Mouse (Mus musculus): ENCODE results near the gene Sfr1. TPM values are rescaled to one million over a fixed set of nuclear protein-coding genes. Genes with fewer than 3 reads are reported as not detected.

Gene Sfr1
- polyA plus RNA-seq, 1 experiment: 60.1 TPM

DNA sequence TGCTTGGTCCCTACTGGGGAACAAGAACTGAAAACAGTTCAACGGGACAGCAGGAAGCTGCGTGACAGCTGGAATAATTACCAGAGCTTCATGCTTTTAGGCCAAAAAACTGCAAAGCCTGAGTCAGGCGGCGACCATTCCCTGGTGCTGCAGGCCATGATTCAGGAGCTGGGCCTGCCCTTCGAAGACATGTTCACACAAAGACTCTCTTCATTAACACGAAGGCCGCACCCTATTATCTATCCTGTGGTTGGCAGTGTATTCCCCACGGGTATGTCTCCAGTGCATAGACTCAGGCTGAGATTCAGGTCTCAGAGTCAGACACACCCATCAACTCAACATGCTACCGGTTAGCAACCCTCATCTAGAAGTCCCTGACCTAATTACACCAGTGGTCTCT is 33.2 kb upstream of the Sfr1 start:
- no peak for DNase-seq
- TF ChIP-seq CTCF (IDR thresholded peaks at IDR 0.05; ENCODE audit: borderline replicate concordance, control insufficient read depth, extremely low read depth, insufficient read depth, low read length, poor library complexity) (no peak), POLR2A (IDR thresholded peaks at IDR 0.05; ENCODE audit: control insufficient read depth, extremely low read depth, insufficient read depth, low read length, poor library complexity) (no peak)

DNA sequence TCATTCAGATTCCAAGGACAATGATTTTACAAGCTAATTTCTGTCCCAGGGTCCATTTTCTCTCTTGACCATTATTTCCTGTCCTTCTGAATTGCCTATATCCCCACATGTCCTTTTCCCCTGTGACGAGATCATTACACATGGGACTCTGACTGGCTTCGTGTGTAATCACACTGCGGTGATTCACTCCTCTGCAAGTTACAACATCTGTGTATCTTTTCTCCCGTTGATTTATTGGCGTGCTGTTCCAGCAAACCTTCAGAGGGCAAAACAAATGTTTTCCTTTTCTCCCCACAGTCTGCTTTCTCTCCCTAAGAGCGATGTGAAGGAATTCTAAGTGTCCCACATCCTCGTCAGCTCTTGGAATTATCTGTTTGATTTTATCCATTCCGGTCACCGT is 31.7 kb upstream of the Sfr1 start:
- WGBS: 94% methylated on average over 9 of the region's 9 CpGs

More for the DNA sequence above, 33.2 kb upstream of the Sfr1 start:
- Histone ChIP-seq H3K4me1 (replicated peaks; ENCODE audit: control insufficient read depth, insufficient read depth, low read length) (no peaks in the 10 kb centered on the region; the same call in 1 of the 2 replicates), H3K27me3 (ENCODE audit: control insufficient read depth, insufficient read depth, low read length) (no peaks in the 10 kb centered on the region), H3K36me3 (ENCODE audit: control insufficient read depth, insufficient read depth, low read length) (no peaks in the 10 kb centered on the region), H3K4me3 (ENCODE audit: control insufficient read depth, insufficient read depth, low read length) (no peak overlapping the region), H3K27ac (ENCODE audit: control insufficient read depth, insufficient read depth, low read length) (no peak overlapping the region)
- WGBS: 80% methylated on average over 9 of the region's 9 CpGs

DNA sequence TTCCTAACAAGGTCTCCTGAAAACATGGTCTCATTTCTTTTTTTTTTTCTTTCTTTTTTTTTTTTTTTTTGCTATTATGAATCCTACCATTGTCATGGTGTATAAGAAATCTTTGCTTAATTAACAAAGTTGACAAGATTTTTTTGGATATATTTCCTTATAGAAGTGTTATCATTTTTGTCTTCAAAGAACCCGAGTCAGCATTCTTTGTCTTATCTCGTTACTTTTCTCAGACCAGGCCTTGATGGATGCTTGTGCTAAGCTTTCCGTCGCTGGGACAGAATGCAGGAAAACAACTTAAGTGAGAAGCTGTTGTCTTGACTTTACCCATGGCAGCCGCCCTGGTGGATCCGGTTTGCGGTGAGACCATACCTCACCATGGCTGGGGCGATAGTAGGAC is 31.0 kb upstream of the Sfr1 start:
- Histone ChIP-seq H3K36me3 (ENCODE audit: control insufficient read depth, insufficient read depth, low read length) (no peaks in the 10 kb centered on the region), H3K27ac (ENCODE audit: control insufficient read depth, insufficient read depth, low read length) (no peak overlapping the region), H3K4me3 (ENCODE audit: control insufficient read depth, insufficient read depth, low read length) (no peak overlapping the region), H3K27me3 (ENCODE audit: control insufficient read depth, insufficient read depth, low read length) (no peaks in the 10 kb centered on the region), H3K4me1 (replicated peaks; ENCODE audit: control insufficient read depth, insufficient read depth, low read length) (peaks cover 3% of the 10 kb centered on the region; the same call in 1 of the 2 replicates)
- 98% methylated on average over 8 of the region's 8 CpGs for WGBS
- TF ChIP-seq CTCF (IDR thresholded peaks at IDR 0.05; ENCODE audit: borderline replicate concordance, control insufficient read depth, extremely low read depth, insufficient read depth, low read length, poor library complexity) (no peak), POLR2A (IDR thresholded peaks at IDR 0.05; ENCODE audit: control insufficient read depth, extremely low read depth, insufficient read depth, low read length, poor library complexity) (no peak)
- DNase-seq: no peak

More for the DNA sequence above, 31.7 kb upstream of the Sfr1 start:
- H3K4me3 ChIP-seq (ENCODE audit: control insufficient read depth, insufficient read depth, low read length): no peak overlapping the region
- no peak for DNase-seq
- H3K36me3 ChIP-seq (ENCODE audit: control insufficient read depth, insufficient read depth, low read length): no peaks in the 10 kb centered on the region
- no peak overlapping the region for H3K27ac ChIP-seq (ENCODE audit: control insufficient read depth, insufficient read depth, low read length)
- H3K4me1 ChIP-seq (replicated peaks; ENCODE audit: control insufficient read depth, insufficient read depth, low read length): no peaks in the 10 kb centered on the region; the same call in 1 of the 2 replicates
- TF ChIP-seq POLR2A (IDR thresholded peaks at IDR 0.05; ENCODE audit: control insufficient read depth, extremely low read depth, insufficient read depth, low read length, poor library complexity) (no peak), CTCF (IDR thresholded peaks at IDR 0.05; ENCODE audit: borderline replicate concordance, control insufficient read depth, extremely low read depth, insufficient read depth, low read length, poor library complexity) (no peak)
- H3K27me3 ChIP-seq (ENCODE audit: control insufficient read depth, insufficient read depth, low read length): no peaks in the 10 kb centered on the region

DNA sequence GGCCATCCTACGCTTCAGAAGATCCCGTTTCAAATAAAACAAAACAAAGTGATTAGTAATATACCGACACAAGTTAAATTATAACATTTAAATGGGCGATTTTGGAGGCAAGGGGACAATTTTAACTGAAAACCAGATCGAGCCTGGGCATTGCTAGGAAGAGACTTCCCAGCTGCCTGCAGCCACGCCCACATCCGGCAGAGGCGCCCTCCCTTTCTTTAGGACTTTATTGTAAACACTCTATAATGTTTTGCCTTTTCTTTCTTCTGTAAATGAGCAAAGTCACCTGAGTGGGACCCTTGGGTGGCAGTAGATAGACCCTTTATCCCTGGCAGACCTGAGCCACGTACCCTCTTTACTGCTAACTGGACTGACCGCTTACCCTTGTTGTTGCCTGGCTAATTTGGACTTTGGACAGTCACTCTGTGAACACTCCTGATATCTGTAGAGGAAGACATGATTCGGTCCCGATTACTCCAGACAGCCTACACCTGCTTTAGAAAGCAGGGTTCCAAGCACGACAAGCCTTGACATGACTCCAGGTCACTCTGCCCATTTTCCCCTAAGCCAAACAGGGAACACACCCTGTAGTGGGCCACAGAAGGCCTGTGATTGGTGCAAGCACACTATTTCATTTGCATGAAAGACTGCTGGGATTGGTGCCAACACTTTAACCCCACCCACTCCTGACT is 26.3 kb upstream of the Sfr1 start:
- Histone ChIP-seq H3K4me1 (replicated peaks; ENCODE audit: control insufficient read depth, insufficient read depth, low read length) (0 out of 2 replicates have a peak, but pooled peaks cover 3% of the 10 kb centered on the region), H3K27me3 (ENCODE audit: control insufficient read depth, insufficient read depth, low read length) (no peaks in the 10 kb centered on the region), H3K4me3 (ENCODE audit: control insufficient read depth, insufficient read depth, low read length) (no peak overlapping the region), H3K27ac (ENCODE audit: control insufficient read depth, insufficient read depth, low read length) (no peak overlapping the region), H3K36me3 (ENCODE audit: control insufficient read depth, insufficient read depth, low read length) (no peaks in the 10 kb centered on the region)
- DNase-seq: no peak
- 91% methylated on average over 13 of the region's 13 CpGs for WGBS
- TF ChIP-seq POLR2A (IDR thresholded peaks at IDR 0.05; ENCODE audit: control insufficient read depth, extremely low read depth, insufficient read depth, low read length, poor library complexity) (no peak), CTCF (IDR thresholded peaks at IDR 0.05; ENCODE audit: borderline replicate concordance, control insufficient read depth, extremely low read depth, insufficient read depth, low read length, poor library complexity) (no peak)

DNA sequence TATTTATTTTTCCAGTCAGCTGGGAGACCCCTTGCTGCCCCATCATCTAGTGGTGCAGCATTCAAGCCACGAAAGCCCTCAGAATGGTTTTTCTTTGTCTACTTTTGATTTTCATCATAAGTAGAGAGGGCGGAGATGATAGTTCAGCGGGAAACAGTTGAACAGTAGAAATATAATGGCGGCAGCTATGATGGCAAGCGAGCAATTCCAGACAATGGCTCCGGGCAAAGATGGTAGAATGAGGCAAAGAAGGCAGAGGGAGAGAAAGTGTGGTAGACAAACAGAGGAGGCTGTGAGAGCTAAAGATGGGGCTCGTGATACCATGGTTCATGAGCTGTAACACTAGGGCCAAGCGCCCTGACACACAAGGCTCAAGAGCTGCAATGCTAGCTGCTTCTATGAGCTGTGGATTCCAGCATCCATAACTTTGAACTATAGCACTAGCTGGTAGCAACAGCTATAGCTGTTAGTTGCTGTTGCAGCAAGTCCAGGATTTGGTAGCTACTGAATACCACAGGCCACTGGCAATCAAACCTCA is 25.6 kb upstream of the Sfr1 start:
- DNase-seq: no peak
- H3K36me3 ChIP-seq (ENCODE audit: control insufficient read depth, insufficient read depth, low read length): no peaks in the 10 kb centered on the region
- no peak overlapping the region for H3K27ac ChIP-seq (ENCODE audit: control insufficient read depth, insufficient read depth, low read length)
- TF ChIP-seq CTCF (IDR thresholded peaks at IDR 0.05; ENCODE audit: borderline replicate concordance, control insufficient read depth, extremely low read depth, insufficient read depth, low read length, poor library complexity): no peak
- TF ChIP-seq POLR2A (IDR thresholded peaks at IDR 0.05; ENCODE audit: control insufficient read depth, extremely low read depth, insufficient read depth, low read length, poor library complexity): no peak
- no peak overlapping the region for H3K4me3 ChIP-seq (ENCODE audit: control insufficient read depth, insufficient read depth, low read length)
- 97% methylated on average over 8 of the region's 8 CpGs for WGBS
- H3K4me1 ChIP-seq (replicated peaks; ENCODE audit: control insufficient read depth, insufficient read depth, low read length): 0 out of 2 replicates have a peak, but pooled peaks cover 3% of the 10 kb centered on the region
- no peaks in the 10 kb centered on the region for H3K27me3 ChIP-seq (ENCODE audit: control insufficient read depth, insufficient read depth, low read length)

DNA sequence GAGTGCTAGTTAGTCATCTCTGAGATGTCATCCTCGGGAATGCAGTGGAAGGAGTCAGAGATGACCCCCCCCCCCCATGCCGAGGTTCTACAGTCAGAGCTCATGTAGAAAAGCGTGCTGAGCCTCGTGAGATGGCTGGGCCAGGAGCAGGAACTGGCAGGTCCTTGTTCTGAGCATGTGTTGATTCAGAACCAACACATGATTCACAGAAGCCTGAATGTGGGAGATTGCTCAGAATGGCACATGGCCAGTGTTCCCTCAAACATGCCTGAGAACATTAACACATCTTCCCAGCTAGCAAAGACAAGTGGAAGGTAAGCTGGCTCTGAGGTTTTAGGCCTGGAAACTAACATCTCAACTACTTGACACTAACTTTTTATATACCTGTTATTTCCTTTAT is 21.1 kb upstream of the Sfr1 start:
- H3K27me3 ChIP-seq (ENCODE audit: control insufficient read depth, insufficient read depth, low read length): no peaks in the 10 kb centered on the region
- no peak overlapping the region for H3K27ac ChIP-seq (ENCODE audit: control insufficient read depth, insufficient read depth, low read length)
- 96% methylated on average over 4 of the region's 4 CpGs for WGBS
- no peak for DNase-seq
- H3K4me1 ChIP-seq (replicated peaks; ENCODE audit: control insufficient read depth, insufficient read depth, low read length): 0 out of 2 replicates have a peak, but pooled peaks cover under 1% of the 10 kb centered on the region
- H3K36me3 ChIP-seq (ENCODE audit: control insufficient read depth, insufficient read depth, low read length): no peaks in the 10 kb centered on the region
- TF ChIP-seq POLR2A (IDR thresholded peaks at IDR 0.05; ENCODE audit: control insufficient read depth, extremely low read depth, insufficient read depth, low read length, poor library complexity) (no peak), CTCF (IDR thresholded peaks at IDR 0.05; ENCODE audit: borderline replicate concordance, control insufficient read depth, extremely low read depth, insufficient read depth, low read length, poor library complexity) (no peak)
- no peak overlapping the region for H3K4me3 ChIP-seq (ENCODE audit: control insufficient read depth, insufficient read depth, low read length)

Measured in thymus, adult 2 months (tissue).